Mouse (Mus musculus) liver, embryonic 13.5 days (tissue): Measurements from ENCODE around the gene Rapgef5. TPM values are rescaled to one million over a fixed set of nuclear protein-coding genes. Genes with fewer than 3 reads are reported as not detected.

Experiments
- ATAC-seq: fragments of 200-750 bp; cut with Nextera tagmentation; 2 replicates; pipeline ENCODE4 v1.8.0; 2017; ENCODE audit warnings: low read depth, mild to moderate bottlenecking, moderate number of reproducible peaks, moderate library complexity
- DNase-seq: peaks from one replicate; pipeline ENCODE4 v3.0.0; 2022
- H3K27ac ChIP-seq: fragments of 300-500 bp; sonication (generic); 2 replicates; pipeline ENCODE4 v1.5.1; 2015; ENCODE audit warnings: moderate library complexity, mild to moderate bottlenecking, inconsistent platforms
- H3K27me3 ChIP-seq: fragments of 300-500 bp; sonication (generic); 2 replicates; pipeline ENCODE4 v1.6.1; 2015; ENCODE audit warnings: mild to moderate bottlenecking, inconsistent platforms
- H3K36me3 ChIP-seq: fragments of 300-500 bp; sonication (generic); 2 replicates; pipeline ENCODE4 v1.6.1; 2015; ENCODE audit warnings: mild to moderate bottlenecking, inconsistent platforms
- H3K4me1 ChIP-seq: fragments of 300-500 bp; sonication (generic); replicated peaks from 2 replicates; pipeline ENCODE4 v1.6.1; 2015; ENCODE audit warnings: inconsistent platforms
- H3K4me2 ChIP-seq: fragments of 300-500 bp; sonication (generic); 2 replicates; pipeline ENCODE4 v1.6.1; 2015; ENCODE audit warnings: inconsistent platforms, mild to moderate bottlenecking, moderate library complexity
- H3K4me3 ChIP-seq: fragments of 300-500 bp; sonication (generic); replicated peaks from 2 replicates; pipeline ENCODE4 v1.5.1; 2015; ENCODE audit warnings: mild to moderate bottlenecking, inconsistent platforms
- H3K9ac ChIP-seq: fragments of 300-500 bp; sonication (generic); 2 replicates; pipeline ENCODE4 v1.6.1; 2015; ENCODE audit warnings: mild to moderate bottlenecking, inconsistent platforms
- H3K9me3 ChIP-seq: fragments of 300-500 bp; sonication (generic); replicated peaks from 2 replicates; pipeline ENCODE4 v1.6.1; 2016; ENCODE audit warnings: inconsistent platforms
- WGBS: fragments of 180-500 bp; shearing (Covaris S2); methylation state at CpG from one replicate; pipeline ENCODE4 v1.1.7; 2015; ENCODE audit not compliant: insufficient replicate concordance; 5-methylcytosine and 5-hydroxymethylcytosine counted together
- polyA plus RNA-seq: library from polyadenylated mRNA; unstranded; fragments of >200 nt; fragmentation: Nextera tagmentation; extraction: Ambion mirVana; gene quantifications from 2 replicates; pipeline ENCODE4 v1.2.1, GENCODE M21; 2015

The Rapgef5 gene
- 1.3 and 1.7 TPM in 2 replicates for polyA plus RNA-seq

DNA sequence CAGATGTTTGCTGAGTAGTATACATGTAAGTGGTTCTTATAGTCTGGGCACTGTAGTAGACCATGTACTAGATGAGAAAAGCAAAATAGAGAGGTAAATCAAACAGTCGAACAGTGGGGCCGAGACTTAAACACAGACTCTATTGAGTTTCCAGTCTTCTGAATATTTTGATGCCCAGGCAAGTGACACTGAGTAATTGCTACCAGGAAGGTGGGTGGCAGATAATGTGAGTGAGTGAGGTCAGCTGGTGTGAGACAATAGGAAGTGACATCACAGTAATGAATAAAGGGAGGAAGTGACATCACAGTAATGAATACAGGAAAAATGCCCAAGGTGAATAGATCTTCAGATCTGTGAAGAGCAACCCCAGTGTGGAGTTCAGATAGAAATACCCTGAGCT, at the start of gene Rapgef5:
Gene Rapgef5, plus strand, starts transcription at position 301 of the 400 bp plus-strand sequence.
- Histone ChIP-seq H3K4me3 (no peak within 1 kb of the TSS), H3K27me3 (0 out of 2 replicates have a peak, but pooled peaks cover 3% of the 10 kb centered on the region), H3K9ac (no peak within 1 kb of the TSS), H3K36me3 (no peaks in the 10 kb centered on the region), H3K4me1 (no peaks in the 10 kb centered on the region), H3K4me2 (no peak within 1 kb of the TSS), H3K27ac (no peak within 1 kb of the TSS), H3K9me3 (no peaks in the 10 kb centered on the region)
- ATAC-seq (no peak), DNase-seq (no peak)
- 71% methylated on average over 2 of the region's 2 CpGs for WGBS

DNA sequence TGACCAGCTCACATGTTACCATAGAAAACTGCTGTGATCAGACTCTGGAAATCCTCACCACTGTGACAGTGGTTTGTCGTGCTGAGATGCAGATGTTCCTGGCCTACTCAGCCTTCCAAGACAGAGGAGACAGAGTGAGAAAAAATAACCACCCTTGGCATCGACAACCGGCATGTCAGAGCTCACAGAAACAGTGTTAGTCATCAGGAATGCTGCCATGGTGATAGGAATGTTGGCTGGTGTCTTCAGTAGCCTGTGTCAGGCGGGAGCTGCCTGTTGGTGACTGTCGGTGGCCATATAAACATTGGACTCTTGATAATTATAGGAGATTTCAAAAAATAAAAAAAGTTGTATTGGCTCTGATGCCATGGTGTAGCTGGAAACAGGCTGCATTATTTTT, 48.0 kb upstream of the Rapgef5 start:
- Histone ChIP-seq H3K9ac (no peak overlapping the region), H3K9me3 (no peaks in the 10 kb centered on the region), H3K27ac (no peak overlapping the region), H3K4me1 (no peaks in the 10 kb centered on the region), H3K27me3 (no peaks in the 10 kb centered on the region), H3K36me3 (no peaks in the 10 kb centered on the region), H3K4me3 (no peak overlapping the region), H3K4me2 (no peak overlapping the region)
- WGBS: 54% methylated on average over 5 of the region's 5 CpGs
- no peak for ATAC-seq
- DNase-seq: no peak

DNA sequence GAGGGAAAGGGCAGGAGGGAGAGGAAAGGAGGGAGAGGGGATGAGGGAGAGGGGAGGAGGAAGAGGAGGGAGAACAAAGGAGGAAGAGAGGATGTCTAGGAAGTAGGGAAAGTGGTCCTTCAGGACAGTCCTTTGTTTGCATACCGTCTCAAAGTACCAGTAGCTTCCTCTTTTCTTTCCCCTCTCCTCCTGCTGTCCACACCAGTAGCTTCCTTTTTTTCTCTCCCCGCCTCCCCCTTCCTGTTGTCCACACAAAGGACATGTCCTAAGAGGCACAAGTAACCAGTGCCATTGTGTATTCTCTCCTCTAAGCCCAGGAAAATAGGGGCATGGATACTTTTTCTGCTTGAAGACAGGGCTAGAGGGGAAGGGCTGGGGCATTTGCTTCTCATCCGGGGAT, 37.3 kb upstream of the Rapgef5 start:
- H3K36me3 ChIP-seq: no peaks in the 10 kb centered on the region
- H3K27me3 ChIP-seq: no peaks in the 10 kb centered on the region; the same call in 1 of the 2 replicates
- H3K4me3 ChIP-seq: no peak overlapping the region
- no peak overlapping the region for H3K4me2 ChIP-seq
- H3K4me1 ChIP-seq: no peaks in the 10 kb centered on the region; the same call in 1 of the 2 replicates
- no peaks in the 10 kb centered on the region for H3K9me3 ChIP-seq
- ATAC-seq (no peak), DNase-seq (no peak)
- no peak overlapping the region for H3K9ac ChIP-seq
- H3K27ac ChIP-seq: no peak overlapping the region
- WGBS: 15% methylated on average over 3 of the region's 3 CpGs

DNA sequence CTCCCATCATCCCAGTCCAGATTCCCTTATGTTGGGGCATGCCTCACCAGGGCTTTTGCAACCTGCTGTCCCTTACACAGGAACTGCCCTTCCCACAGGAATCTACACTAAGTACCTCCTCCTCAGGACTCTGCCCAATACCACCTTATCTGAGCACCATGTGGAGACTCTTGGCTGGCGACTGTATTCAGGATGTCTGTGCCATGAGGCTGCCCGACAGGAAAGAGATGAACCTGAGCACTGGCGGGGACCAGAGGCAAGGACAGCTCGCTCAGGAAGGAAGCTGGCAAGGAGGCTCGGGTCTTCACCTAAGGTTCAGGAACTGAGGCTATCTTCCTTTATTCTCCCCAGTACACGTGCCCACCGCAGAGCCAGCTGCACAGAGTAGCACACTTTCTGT, 36.6 kb upstream of the Rapgef5 start:
- ATAC-seq (no peak), DNase-seq (no peak)
- Histone ChIP-seq H3K27ac (no peak overlapping the region), H3K36me3 (no peaks in the 10 kb centered on the region), H3K9me3 (no peaks in the 10 kb centered on the region), H3K9ac (no peak overlapping the region), H3K4me1 (no peaks in the 10 kb centered on the region; the same call in 1 of the 2 replicates), H3K4me2 (no peak overlapping the region), H3K4me3 (no peak overlapping the region), H3K27me3 (no peaks in the 10 kb centered on the region; the same call in 1 of the 2 replicates)
- 4% methylated on average over 7 of the region's 7 CpGs for WGBS

DNA sequence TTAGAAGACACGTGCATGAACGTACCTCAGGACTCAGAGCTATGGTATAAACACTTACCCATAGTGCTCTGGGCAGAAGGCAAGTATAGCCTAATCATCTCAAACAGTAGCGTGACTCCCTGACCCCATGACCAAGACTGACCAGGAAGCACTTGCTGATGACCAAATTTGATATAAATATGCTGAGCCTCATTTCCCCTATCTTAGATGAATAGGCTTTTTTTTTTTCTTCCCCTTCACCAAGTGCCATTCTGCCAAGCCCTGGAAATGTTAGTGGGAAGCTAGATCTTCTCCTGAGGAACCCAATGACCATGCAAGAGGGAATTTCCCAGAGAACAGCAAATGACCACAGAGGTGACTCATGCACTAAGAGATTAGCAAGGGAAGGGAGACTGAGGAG, 35.3 kb upstream of the Rapgef5 start:
- H3K4me2 ChIP-seq: no peak overlapping the region
- no peak overlapping the region for H3K9ac ChIP-seq
- 42% methylated on average over 3 of the region's 3 CpGs for WGBS
- no peaks in the 10 kb centered on the region; the same call in 1 of the 2 replicates for H3K27me3 ChIP-seq
- H3K4me1 ChIP-seq: no peaks in the 10 kb centered on the region; the same call in 1 of the 2 replicates
- no peak overlapping the region for H3K4me3 ChIP-seq
- H3K27ac ChIP-seq: no peak overlapping the region
- ATAC-seq (no peak), DNase-seq (no peak)
- H3K9me3 ChIP-seq: no peaks in the 10 kb centered on the region
- H3K36me3 ChIP-seq: no peaks in the 10 kb centered on the region

DNA sequence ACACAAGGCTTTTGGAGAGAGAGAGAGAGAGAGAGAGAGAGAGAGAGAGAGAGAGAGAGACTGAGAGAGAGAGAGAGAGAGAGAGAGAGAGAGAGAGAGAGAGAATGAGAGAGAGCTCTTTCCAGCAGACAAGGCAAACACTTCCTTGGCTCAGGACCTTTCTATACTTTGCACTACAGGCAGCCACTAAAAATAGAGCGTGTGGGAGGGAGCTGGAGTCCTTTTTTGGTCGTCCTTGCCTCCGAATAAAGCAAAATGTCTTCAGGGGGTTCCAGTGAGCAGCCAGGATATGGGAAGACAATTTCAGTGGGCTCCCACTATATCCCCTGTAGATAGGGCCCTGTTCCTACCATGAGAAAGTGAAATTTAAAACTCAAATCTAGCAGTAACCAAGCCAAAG, 33.6 kb upstream of the Rapgef5 start:
- H3K9ac ChIP-seq: no peak overlapping the region
- H3K4me3 ChIP-seq: no peak overlapping the region
- no peak overlapping the region for H3K27ac ChIP-seq
- H3K9me3 ChIP-seq: no peaks in the 10 kb centered on the region
- WGBS: 29% methylated on average over 3 of the region's 3 CpGs
- no peaks in the 10 kb centered on the region for H3K36me3 ChIP-seq
- no peak for DNase-seq
- H3K4me1 ChIP-seq: no peaks in the 10 kb centered on the region; the same call in 1 of the 2 replicates
- H3K27me3 ChIP-seq: no peaks in the 10 kb centered on the region; the same call in 1 of the 2 replicates
- H3K4me2 ChIP-seq: no peak overlapping the region
- no peak for ATAC-seq

DNA sequence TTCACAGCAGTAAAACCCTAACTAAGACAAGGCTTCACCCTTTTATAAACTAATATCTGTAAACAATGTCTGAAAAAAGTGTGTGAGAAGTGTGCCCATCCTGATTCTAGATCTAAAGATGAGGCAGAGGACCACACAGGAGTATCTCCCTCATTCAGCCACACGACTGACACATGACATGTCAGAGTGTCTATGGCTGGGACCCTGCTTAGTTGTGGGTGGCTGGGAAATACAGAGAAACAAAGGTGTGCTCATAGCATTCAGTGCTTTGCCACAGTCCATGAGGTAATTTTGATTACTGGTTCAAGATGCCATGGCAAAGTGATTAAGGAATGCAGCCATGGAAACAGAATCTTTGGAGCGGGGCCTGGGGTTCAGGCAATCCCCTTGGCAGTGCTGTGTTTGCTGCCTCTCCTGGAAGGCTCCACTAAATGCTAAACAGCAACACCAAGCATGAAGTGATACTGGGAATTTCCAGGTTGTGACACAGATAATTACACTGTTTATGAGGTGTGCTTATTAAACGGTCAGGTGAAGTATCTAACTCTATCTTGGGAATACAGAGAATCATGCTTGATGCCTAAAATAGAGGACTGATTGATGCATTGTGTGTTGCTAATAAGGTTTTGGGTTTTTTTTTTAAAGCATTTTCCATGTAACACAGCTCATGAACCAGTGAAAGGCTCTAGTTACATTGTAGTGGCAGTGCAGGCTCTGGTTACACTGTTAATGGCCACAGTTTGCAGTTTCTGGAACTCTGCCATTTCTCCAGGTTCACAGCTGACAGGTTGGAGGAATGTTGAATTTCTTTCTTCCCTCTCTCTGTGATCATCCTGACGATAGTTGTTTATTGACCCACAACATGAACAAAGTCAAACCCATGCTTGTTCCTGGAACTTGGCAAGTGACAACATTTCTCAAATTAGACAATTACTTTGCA, 29.9 kb upstream of the Rapgef5 start:
- no peak overlapping the region for H3K4me2 ChIP-seq
- H3K4me1 ChIP-seq: no peaks in the 10 kb centered on the region
- 59% methylated on average over 4 of the region's 4 CpGs for whole genome bisulfite sequencing
- ATAC-seq: no peak
- no peak overlapping the region for H3K27ac ChIP-seq
- no peak for DNase-seq
- H3K9me3 ChIP-seq: no peaks in the 10 kb centered on the region
- no peaks in the 10 kb centered on the region for H3K36me3 ChIP-seq
- H3K9ac ChIP-seq: no peak overlapping the region
- H3K27me3 ChIP-seq: no peaks in the 10 kb centered on the region
- no peak overlapping the region for H3K4me3 ChIP-seq

DNA sequence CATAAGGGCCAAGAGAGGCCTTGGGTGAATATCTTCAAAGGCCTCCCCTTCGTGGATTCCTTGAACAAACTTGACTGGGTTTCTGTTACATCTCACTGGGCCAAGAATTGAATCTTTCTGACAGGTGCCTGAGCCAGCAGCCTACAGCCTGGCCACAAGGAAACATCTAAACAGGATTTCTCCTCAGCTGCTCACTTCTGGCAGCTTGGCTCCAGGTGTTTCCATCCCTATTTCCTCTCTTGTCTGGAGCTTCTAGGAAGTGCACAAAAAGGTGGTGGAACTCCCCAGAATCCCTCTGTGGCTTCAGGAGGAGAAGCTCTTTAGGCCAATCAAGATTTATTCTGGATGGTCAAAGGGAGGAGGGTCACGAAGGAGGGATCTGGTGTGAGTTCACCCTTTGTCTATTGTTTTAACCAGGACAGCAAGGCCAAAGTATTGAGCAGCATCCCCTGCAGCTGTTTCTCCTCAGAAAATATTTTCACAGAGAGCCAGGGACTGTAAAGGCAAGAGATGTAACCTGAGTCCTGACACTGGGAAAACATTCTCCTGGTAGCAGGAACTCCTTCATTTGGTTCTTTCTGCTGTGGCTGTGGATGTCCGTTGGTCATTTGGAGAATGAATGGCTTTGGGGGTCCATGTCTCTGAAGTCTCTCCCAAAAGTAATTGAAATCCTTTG, 19.6 kb upstream of the Rapgef5 start:
- no peak for DNase-seq
- Histone ChIP-seq H3K27me3 (no peaks in the 10 kb centered on the region), H3K4me2 (no peak overlapping the region), H3K36me3 (no peaks in the 10 kb centered on the region), H3K9ac (no peak overlapping the region), H3K27ac (no peak overlapping the region), H3K4me3 (no peak overlapping the region), H3K4me1 (no peaks in the 10 kb centered on the region), H3K9me3 (no peaks in the 10 kb centered on the region)
- no peak for ATAC-seq
- 53% methylated on average over 3 of the region's 3 CpGs for WGBS

DNA sequence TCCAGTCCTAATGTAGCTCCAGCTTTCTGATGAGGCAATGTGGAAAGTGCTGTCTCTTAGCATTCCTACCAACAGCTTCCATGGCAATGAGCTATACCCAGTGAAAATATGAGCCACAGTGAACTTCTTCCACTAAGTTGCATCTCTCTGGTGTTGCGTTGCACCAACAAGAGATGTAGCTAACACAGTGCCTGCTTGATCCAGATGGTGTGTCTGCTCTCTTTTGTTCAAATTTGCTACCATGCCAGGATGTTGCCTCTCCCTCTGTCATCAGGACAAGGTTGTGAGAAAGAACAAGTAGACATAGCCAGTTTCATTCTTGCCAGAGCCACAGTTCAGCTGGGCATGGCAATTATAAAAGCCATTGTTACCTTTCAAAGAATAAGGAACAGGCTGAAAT, 18.9 kb upstream of the Rapgef5 start:
- Histone ChIP-seq H3K4me3 (no peak overlapping the region), H3K27me3 (no peaks in the 10 kb centered on the region), H3K9me3 (no peaks in the 10 kb centered on the region), H3K4me1 (no peaks in the 10 kb centered on the region), H3K9ac (no peak overlapping the region), H3K36me3 (no peaks in the 10 kb centered on the region), H3K27ac (no peak overlapping the region), H3K4me2 (no peak overlapping the region)
- no peak for ATAC-seq
- 68% methylated on average over 1 of the region's 1 CpGs for WGBS
- no peak for DNase-seq

DNA sequence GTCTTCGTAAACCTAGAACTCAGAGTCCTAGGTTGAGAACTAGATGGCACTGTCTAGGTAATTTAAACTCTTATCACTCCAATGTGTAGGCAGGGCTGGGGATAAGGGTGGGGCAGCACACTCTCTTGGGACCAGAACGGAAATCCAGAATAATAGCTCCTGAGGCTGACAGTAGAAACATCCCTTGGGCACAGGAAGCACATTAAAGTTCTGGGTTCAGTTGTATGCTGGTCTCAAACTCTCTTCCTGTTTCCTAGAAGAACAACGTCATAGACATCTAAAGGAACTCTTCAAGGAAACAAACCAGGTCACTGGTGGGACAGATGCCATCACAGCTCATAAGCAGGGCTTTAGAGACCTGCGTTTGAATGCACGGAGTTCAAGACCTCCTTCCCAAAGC, 17.0 kb upstream of the Rapgef5 start:
- no peak for ATAC-seq

DNA sequence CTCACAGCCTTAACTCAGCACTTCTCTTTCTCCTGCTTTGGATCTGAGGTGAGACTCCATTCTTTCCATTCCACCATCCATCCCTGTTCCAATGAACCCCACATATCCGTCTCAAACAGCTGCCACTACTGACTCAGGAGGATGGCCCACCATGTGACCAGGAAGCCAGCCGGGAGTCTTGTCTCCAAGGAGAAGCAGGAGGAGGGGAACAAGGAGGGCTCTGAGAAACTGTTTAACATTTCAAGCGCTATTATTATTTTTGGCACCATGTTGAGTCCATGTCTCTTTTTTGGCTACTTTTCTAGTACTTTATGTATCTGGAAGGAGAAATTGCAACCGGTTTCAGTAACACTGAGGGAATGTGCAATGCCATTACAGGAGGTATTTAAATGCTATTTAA, 15.1 kb upstream of the Rapgef5 start:
- no peaks in the 10 kb centered on the region for H3K9me3 ChIP-seq
- no peak overlapping the region for H3K27ac ChIP-seq
- H3K4me1 ChIP-seq: no peaks in the 10 kb centered on the region
- H3K4me3 ChIP-seq: no peak overlapping the region
- 54% methylated on average over 4 of the region's 4 CpGs for WGBS
- no peak overlapping the region for H3K9ac ChIP-seq
- H3K27me3 ChIP-seq: no peaks in the 10 kb centered on the region
- no peak overlapping the region for H3K4me2 ChIP-seq
- H3K36me3 ChIP-seq: no peaks in the 10 kb centered on the region
- no peak for DNase-seq
- ATAC-seq: no peak

More for the DNA sequence above, 17.0 kb upstream of the Rapgef5 start:
- no peak overlapping the region for H3K27ac ChIP-seq
- no peaks in the 10 kb centered on the region for H3K4me1 ChIP-seq
- 54% methylated on average over 5 of the region's 5 CpGs for WGBS
- no peaks in the 10 kb centered on the region for H3K9me3 ChIP-seq
- no peak for DNase-seq
- H3K36me3 ChIP-seq: no peaks in the 10 kb centered on the region
- no peak overlapping the region for H3K4me3 ChIP-seq
- no peak overlapping the region for H3K4me2 ChIP-seq
- no peaks in the 10 kb centered on the region for H3K27me3 ChIP-seq
- H3K9ac ChIP-seq: no peak overlapping the region
